Mouse (Mus musculus): ENCODE results near the gene Lypd5.
"Not testable (repeated sequence)": the region's sequence is repeated elsewhere in the genome, so short reads cannot be mapped to it uniquely, and the experiment has no call there.

The Lypd5 gene

DNA sequence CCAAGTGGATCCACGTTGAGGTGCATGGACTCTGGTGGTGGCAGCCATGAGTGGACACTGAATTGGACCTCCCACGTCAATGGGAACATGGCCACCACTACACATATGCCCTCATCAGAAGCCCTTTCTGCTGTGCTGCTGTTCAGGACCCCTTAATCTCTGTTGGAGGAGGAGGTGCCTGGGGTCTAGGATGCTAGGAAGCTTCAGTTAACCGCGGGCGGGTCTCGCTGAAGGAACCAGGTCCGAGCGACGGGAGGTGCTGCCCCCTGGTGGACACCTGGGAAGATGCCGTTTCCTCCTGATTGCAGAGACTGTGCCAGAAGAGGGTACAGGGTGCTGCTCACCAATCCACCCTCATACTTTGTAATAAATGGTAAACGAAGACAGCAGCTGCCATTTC is 35.8 kb downstream of the Lypd5 start:
- DNase-seq, result peak; percentile 56

DNA sequence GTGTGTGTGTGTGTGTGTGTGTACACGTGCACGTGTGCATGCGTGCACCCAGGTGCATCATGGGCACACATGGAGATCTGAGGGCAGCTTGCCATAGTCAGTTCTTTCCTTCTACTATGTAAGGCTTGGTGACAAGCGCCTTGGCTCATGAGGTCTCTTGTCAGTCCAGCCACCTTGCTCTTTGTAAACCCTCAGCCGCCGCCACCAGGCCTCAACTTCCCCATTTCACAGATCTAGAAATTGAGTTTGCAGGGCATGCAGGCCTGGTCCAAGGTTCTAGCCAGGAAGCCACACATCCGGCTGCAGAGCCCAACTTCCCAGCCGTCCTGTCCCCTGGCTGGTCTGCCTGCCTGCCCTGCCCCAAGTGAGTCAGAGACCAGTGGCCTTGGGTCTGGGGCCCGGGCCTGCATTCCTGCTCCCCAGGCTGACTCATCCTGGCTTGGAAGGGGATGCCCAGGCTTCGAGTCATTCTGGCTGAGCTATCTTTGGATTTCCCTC is 38.1 kb downstream of the Lypd5 start:
- DNase-seq, result no peak

- no peak for DNase-seq
These were observed 40.7 kb downstream of the Lypd5 start for GRCm38 (mm10) chr7:24389516-24390187.

GRCm38 (mm10) chr7:24390512-24390911 is 41.5 kb downstream of the Lypd5 start:
- no peak for DNase-seq

DNA sequence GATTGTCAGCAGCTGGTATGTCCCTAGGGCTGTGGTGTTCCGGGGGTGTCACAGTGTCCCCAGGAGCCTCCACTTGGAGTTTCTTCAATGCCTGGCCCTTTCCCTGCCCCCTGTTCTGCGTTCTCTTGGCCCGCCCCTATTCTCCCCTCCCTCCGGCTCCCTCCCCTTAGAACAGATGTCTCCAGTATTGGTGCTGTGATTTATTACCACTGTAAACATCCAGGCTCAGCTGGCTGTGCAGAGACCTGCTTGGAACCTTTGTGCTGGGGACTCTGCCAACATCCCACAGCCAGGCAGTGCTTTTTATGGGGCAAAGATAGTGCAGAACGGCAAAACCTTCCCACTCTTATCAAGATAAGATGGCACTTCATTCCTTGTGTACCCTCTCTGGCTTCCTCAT is 42.1 kb downstream of the Lypd5 start:
- DNase-seq, result no peak

GRCm38 (mm10) chr7:24391687-24392086 is 42.7 kb downstream of the Lypd5 start:
- no peak for DNase-seq

DNA sequence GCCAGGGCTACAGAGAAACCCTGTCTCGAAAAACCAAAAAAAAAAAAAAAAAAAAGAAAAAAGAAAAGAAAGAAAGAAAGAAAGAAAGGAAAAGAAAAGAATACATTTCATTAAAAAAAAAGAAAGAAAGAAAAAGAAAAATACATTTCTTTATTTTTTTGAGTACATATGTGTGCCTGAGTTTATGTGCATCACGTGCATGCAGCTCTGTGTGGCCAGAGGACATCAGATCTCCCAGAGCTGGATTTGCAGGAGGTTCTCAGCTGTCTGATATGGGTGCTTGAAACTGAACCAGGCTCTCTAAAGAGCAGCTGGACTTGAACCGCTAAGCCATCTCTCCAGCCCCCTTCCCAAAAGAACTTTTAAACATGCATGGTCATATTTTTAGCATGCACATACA is 45.1 kb downstream of the Lypd5 start:
- DNase-seq, result no peak

DNA sequence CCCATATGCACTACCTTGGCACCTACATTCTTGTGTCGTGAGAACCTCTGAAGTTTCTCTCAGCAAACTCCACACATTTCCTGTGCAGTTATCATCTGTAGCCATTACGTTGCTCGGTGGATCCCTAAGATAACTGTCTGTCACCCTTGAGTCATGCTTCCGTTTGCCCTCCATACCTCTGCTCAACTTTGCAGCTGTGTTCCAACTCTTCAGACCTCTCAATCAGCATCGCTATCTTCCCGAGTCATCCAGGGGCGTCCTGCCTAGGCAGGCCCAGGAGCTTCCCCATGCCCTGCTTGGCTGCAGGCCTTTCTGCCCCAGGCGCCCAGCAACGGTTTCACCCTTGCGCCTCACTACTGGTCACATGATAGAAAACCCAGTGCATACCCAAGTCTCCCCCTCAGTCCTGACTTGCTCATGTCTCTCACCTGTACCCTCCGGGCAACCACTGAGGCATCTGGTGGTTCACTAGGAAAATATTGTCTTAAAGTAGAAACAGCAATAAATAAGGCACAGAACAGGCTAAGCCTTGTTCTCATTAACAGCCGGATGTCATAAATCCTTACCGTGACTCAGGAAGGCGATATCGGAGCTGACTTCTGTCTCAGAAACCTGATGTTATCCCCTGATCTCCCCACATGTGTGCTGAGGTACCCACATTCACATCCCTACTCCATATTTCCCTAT is 45.6 kb downstream of the Lypd5 start:
- no peak for DNase-seq

DNA sequence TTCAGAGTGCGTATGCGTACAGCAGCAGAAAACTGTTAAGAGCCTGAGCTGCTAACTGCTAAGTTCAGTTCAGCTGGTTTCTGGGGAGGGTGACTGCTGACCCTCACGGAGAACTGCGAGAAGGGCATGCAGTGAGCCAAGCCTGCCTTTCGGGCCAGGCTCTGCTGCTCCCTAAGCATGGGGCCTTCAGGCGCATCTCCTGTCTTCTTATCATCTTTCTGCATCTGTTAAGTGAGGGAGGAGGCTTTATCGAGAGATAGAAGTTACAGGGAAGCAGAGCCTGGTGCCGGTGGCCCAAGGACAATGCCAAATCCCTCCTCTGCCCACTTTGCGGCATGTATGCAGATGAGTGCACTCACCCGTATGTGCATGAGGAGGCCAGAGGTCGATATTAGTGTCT is 47.8 kb downstream of the Lypd5 start:
- no peak for DNase-seq

DNA sequence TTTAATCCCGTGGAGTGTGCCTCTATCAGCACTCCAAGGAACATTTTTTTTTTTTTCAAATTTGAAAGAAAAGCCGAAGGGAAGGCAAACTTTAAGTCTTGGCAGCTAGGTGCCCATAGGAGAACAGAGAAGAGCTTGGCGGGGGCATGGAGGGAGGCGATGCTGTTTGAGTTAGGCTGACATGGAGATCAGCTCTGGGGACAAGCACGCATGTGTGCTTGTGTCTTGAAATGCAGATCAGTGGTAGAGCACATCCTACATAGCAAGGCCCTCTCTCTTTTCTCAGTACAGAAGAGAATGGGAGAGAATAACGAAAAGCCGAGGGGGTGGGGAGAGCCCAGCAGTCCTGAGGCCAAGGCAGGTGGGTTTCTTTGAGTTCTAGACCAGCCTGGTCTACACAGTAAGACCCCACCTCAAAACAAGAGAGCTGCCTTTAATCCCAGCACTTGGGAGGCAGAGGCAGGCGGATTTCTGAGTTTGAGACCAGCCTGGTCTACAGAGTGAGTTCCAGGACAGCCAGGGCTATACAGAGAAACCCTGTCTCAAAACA is 49.4 kb downstream of the Lypd5 start:
- peak; percentile 49 for DNase-seq

- DNase-seq, result peak; percentile 99
These were observed 50.5 kb downstream of the Lypd5 start, which contains the start of gene Smg9 for GRCm38 (mm10) chr7:24399256-24400081. Gene Smg9 (plus strand): TSS chr7:24399619.

GRCm38 (mm10) chr7:24400082-24400452 is 51.1 kb downstream of the Lypd5 start:
- no peak for DNase-seq

DNA sequence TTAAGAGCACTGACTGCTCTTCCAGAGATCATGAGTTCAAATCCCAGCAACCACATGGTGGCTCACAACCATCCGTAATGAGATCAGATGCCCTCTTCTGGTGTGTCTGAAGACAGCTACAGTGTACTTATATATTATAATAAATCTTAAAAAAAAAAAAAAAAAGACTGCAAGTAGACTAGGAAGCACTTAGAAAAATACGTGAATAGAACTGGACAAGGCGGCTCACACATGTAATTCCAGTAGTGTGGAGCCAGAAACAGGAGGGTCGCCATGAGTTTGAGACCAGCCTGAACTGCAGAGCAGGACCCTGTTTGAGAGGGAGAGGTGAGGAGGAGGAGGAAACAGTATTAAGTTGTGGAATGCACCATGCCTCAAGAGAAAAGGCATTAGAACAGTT is 51.5 kb downstream of the Lypd5 start:
- not testable (repeated sequence) for DNase-seq

DNA sequence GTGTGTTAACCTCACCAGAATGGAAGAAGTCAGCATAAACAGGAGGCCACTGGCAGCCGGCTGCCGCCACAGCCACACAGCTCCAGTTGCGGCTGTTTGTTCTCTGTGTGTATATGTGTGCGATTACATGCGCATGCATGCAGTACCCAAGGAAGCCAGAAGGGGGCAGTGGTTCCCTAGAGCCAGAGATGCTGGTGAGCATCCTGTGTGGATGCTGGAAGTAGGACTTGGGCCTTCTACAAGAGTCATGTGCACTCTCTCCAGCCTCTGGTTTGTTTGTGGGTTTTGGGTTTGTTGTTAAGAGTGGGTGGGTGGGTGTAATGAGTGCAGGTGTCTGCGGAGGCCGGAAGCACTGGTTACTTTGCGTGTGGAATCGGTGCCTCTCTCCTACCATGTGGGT is 53.9 kb downstream of the Lypd5 start:
- no peak for DNase-seq
